Mouse (Mus musculus) G1E (cell line): ENCODE data around the gene Dhcr24. TPM values are rescaled to one million over a fixed set of nuclear protein-coding genes. Genes with fewer than 3 reads are reported as not detected.

Source experiments
- ATAC-seq: 2 replicates; pipeline ENCODE4 v1.8.0; 2016; ENCODE audit warnings: mild to moderate bottlenecking; ENCODE audit not compliant: insufficient number of reproducible peaks, poor library complexity, low FRiP score, severe bottlenecking; ENCODE audit errors: extremely low read depth
- DNase-seq: peaks from one replicate; pipeline ENCODE4 v3.0.0; 2012; ENCODE audit warnings: low spot score
- H3K27me3 ChIP-seq: 2 replicates; pipeline ENCODE4 v1.6.1; 2012; ENCODE audit warnings: mild to moderate bottlenecking, low read length, inconsistent platforms; ENCODE audit not compliant: insufficient read depth
- H3K36me3 ChIP-seq: replicated peaks from 2 replicates; pipeline ENCODE3; 2012; ENCODE audit warnings: mild to moderate bottlenecking, inconsistent platforms
- H3K4me1 ChIP-seq: 2 replicates; pipeline ENCODE4 v1.6.1; 2012; ENCODE audit warnings: low read depth, low read length, inconsistent platforms, mixed read lengths; ENCODE audit not compliant: insufficient read depth
- H3K4me3 ChIP-seq: 2 replicates; pipeline ENCODE4 v1.5.1; 2012; ENCODE audit warnings: low read depth, mild to moderate bottlenecking, inconsistent platforms, low read length, moderate library complexity, mixed read lengths
- H3K9me3 ChIP-seq: replicated peaks from 2 replicates; pipeline ENCODE4 v1.6.1; 2012; ENCODE audit warnings: inconsistent platforms
- CTCF ChIP-seq: IDR thresholded peaks from 2 replicates; pipeline ENCODE4 v1.5.1; 2012; ENCODE audit warnings: low read depth, low read length, inconsistent platforms, mixed read lengths
- GATA1 ChIP-seq: IDR thresholded peaks from 2 replicates; pipeline ENCODE4 v1.6.1; 2012; ENCODE audit warnings: borderline replicate concordance, low read length, inconsistent platforms, mixed read lengths
- GATA2 ChIP-seq: IDR thresholded peaks from 2 replicates; pipeline ENCODE4 v1.6.1; 2012; ENCODE audit warnings: low read depth, low read length, inconsistent platforms, borderline replicate concordance
- POLR2AphosphoS5 ChIP-seq: IDR thresholded peaks from 2 replicates; pipeline ENCODE4 v1.6.1; 2012; ENCODE audit warnings: low read depth, low read length, inconsistent platforms; ENCODE audit not compliant: insufficient replicate concordance
- TAL1 ChIP-seq: conservative IDR thresholded peaks from 2 replicates; pipeline ENCODE4 v1.6.1; 2012; ENCODE audit warnings: low read depth, low read length, inconsistent platforms, mixed read lengths
- polyA plus RNA-seq: library from polyadenylated mRNA; stranded (reverse); fragments of >175 nt; gene quantifications from 2 replicates; pipeline ENCODE4 v1.2.3, GENCODE M21; 2012
- total RNA-seq, 2 experiments: library from RNA; stranded (forward) in 1 of 2; stranded (reverse) in 1 of 2; fragments of 200-1000 nt in 1 of 2; fragments of >200 nt in 1 of 2; fragmentation: Nextera tagmentation in 1 of 2; gene quantifications; 2 replicates each; pipeline ENCODE4 v1.2.3; 2014 to 2017

The Dhcr24 gene
- total and polyA plus RNA-seq, 3 experiments = 15.4 to 43.4 (median 33.2) TPM

DNA sequence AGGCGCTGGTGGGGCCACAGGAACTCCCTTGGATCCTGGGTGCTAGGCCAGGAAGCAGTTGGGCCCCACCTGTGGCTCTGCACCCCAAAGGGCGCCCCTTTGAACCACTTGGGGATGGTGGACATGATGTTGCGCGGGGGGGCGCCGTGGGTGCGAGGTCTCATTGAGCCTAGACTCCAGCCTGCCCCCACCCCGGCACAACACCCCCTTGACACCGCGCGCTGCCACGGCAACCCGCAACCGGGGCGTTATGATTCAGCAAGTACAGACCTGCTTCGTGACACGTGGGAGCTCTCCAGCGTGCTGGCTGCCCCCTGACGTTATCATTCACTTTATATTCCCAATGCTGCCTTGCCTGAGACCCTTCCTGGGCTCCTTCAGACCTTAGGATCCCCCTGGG lies 56.2 kb downstream of the Dhcr24 start, which contains the start of gene Lexm:
Gene Lexm (minus strand): TSS at position 186 of the 400 bp plus-strand sequence.
- no peaks in the 10 kb centered on the region for H3K9me3 ChIP-seq
- no peaks in the 10 kb centered on the region for H3K36me3 ChIP-seq
- H3K4me1 ChIP-seq = peaks cover 47% of the 10 kb centered on the region
- no peak for ATAC-seq
- TF ChIP-seq GATA2 (no peak), CTCF (no peak), TAL1 (no peak), POLR2AphosphoS5 (no peak), GATA1 (no peak)
- H3K27me3 ChIP-seq = peaks cover 28% of the 10 kb centered on the region
- peak; percentile 40 for DNase-seq
- H3K4me3 ChIP-seq = peak within 1 kb of the TSS; percentile 38; the same call in 1 of the 2 replicates

DNA sequence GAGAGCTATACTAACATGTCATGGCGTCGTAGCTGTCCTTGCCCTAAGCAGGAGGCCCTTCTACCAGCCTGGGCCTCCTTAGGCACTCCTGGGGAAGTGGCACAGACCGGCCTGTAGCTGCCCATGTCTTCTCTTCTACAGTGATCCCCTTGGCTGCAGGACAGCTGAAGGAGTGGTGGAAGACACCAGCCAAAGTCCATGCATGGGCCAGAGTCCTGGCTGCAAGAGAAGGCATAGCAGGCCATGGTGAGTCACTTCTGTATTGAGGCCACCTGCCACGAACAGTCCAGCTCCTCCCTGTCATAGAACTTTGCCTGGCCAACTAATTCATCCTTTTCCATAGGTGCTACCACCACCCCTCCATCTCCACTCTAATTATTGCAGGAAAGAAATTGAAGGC lies 58.1 kb downstream of the Dhcr24 start:
- DNase-seq = no peak
- Histone ChIP-seq H3K36me3 (no peaks in the 10 kb centered on the region), H3K9me3 (no peaks in the 10 kb centered on the region), H3K4me3 (no peak overlapping the region), H3K27me3 (peaks cover 31% of the 10 kb centered on the region), H3K4me1 (peaks cover 32% of the 10 kb centered on the region)
- ATAC-seq = no peak
- TF ChIP-seq POLR2AphosphoS5 = no peak
- TF ChIP-seq TAL1 = no peak
- TF ChIP-seq GATA2 = no peak
- no peak for TF ChIP-seq GATA1
- TF ChIP-seq CTCF = no peak

DNA sequence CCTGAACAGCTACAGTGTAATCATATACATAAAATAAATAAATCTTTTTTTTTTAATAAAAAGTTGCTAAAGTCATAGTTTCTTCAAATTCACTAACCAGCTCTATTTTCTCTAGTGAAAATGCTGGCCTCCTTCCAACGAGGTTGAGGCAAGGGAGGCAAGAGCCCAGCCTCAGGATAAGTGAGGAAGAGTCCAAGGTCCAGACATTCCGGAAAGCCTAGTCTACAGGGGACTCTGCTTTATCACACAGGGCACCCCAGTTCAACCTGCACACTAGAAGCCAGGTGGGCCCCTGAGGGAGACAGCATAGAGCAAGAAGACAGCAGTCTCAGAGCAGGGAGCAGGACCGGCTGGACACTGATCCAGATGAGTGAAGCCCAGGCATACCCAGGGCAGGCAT lies 60.6 kb downstream of the Dhcr24 start:
- Histone ChIP-seq H3K36me3 (no peaks in the 10 kb centered on the region), H3K4me3 (no peak overlapping the region), H3K4me1 (peaks cover 12% of the 10 kb centered on the region), H3K27me3 (peaks cover 29% of the 10 kb centered on the region), H3K9me3 (no peaks in the 10 kb centered on the region)
- TF ChIP-seq GATA2 (no peak), GATA1 (no peak), POLR2AphosphoS5 (no peak), CTCF (no peak), TAL1 (no peak)
- DNase-seq (no peak), ATAC-seq (no peak)

DNA sequence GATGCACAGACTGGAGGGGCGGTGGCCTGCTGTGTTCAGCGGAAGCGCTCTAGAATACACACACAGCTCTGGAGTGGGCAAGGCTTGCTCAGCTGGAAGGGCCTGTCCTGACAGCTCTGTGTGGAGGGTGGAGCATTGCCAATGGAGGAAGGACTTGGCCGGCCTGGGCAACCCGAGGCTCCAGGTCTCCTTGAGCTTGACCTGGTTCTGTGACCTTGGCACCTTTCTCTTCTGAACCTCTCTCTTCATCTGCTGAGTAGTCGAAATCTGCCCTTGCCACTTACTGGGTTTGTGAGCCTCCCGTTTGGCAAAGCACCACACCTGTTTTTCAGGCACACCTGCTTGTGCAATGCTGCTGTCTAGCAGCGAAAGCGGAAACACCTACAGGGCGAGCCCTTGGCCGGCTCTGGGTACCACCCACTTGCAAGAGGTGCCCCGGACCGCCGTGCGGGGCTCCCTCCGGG lies 61.2 kb downstream of the Dhcr24 start, which contains the start of gene Ttc22:
Gene Ttc22 (plus strand): TSS at position 403 of the 464 bp plus-strand sequence.
- DNase-seq = no peak
- Histone ChIP-seq H3K4me3 (no peak within 1 kb of the TSS), H3K27me3 (peaks cover 26% of the 10 kb centered on the region), H3K36me3 (no peaks in the 10 kb centered on the region), H3K4me1 (peaks cover 8% of the 10 kb centered on the region), H3K9me3 (no peaks in the 10 kb centered on the region)
- no peak for ATAC-seq
- TF ChIP-seq CTCF (no peak), GATA1 (no peak), POLR2AphosphoS5 (no peak), TAL1 (no peak), GATA2 (no peak)

DNA sequence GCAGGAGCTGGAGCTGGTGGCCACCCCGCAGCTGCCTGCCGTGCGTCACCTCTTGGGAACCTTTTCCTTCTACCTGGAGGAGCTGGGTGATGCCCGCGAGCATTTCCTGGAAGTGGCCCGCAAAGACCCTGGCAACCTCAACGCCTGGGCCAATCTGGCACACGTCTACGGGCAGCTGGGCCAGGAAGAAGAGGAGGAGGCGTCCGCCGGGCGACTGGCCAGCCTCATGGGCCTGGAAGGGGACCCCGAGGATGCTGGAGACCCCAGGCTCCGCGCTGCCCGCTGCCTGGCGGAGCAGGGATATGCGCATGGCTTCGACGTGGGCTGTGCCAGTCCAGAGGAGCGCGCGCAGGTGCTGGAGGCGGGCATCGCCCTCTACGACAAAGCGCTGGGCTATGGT lies 61.9 kb downstream of the Dhcr24 start:
- no peak for ATAC-seq
- TF ChIP-seq GATA1 (no peak), GATA2 (no peak), TAL1 (no peak), CTCF (no peak), POLR2AphosphoS5 (no peak)
- Histone ChIP-seq H3K4me3 (no peak overlapping the region), H3K36me3 (no peaks in the 10 kb centered on the region), H3K9me3 (no peaks in the 10 kb centered on the region), H3K27me3 (peaks cover 23% of the 10 kb centered on the region), H3K4me1 (peaks cover 2% of the 10 kb centered on the region; the same call in 1 of the 2 replicates)
- DNase-seq = no peak

DNA sequence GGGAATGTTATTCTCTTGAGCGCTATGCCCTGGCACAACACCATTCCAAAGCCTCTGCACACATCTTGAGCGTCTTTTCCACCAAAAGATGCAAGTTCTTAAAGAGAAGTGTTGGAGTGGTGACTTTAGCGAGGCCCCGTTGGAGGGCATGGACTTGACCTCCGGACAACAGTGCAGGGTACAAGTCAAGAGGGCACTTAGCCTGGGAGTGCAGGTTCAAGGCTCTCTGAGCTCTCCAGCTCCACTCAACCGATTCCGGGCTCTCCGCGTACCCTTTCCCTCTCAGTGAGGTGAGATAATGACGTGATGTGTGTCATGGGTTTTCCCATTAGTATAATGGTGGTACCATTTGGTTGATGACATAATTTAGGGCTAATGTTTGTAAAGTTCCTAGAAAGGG lies 63.4 kb downstream of the Dhcr24 start:
- Histone ChIP-seq H3K36me3 (no peaks in the 10 kb centered on the region), H3K4me3 (no peak overlapping the region), H3K4me1 (no peaks in the 10 kb centered on the region), H3K27me3 (peaks cover 26% of the 10 kb centered on the region), H3K9me3 (no peaks in the 10 kb centered on the region)
- ATAC-seq = no peak
- no peak for TF ChIP-seq GATA2
- no peak for TF ChIP-seq CTCF
- no peak for DNase-seq

DNA sequence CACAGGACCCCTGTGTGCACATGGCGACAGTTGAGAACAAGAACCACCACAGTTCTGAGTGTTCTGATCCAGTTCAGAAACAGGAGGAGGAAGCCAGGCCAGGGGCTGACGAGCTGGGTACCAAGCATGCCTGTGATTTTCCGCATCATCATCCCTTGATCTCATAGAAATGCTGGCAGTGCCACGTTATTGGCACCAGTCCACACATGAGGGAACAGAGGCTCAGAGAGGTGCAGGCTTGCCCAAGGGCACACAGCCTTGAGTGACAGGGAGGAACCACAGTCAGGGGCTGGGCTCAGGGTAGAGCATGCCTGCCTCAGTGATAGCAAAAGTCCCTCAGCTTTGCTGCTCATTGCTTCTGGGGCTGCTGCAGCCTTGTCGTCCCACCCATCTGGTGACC lies 67.0 kb downstream of the Dhcr24 start:
- no peaks in the 10 kb centered on the region for H3K9me3 ChIP-seq
- no peak for TF ChIP-seq TAL1
- no peak for TF ChIP-seq GATA2
- TF ChIP-seq POLR2AphosphoS5 = no peak
- no peak for TF ChIP-seq CTCF
- no peak for TF ChIP-seq GATA1
- H3K27me3 ChIP-seq = peaks cover 28% of the 10 kb centered on the region
- ATAC-seq (no peak), DNase-seq (no peak)
- no peaks in the 10 kb centered on the region for H3K4me1 ChIP-seq
- H3K4me3 ChIP-seq = no peak overlapping the region
- H3K36me3 ChIP-seq = no peaks in the 10 kb centered on the region
